Mouse (Mus musculus) stomach, postnatal 0 days (tissue): ENCODE data around the gene Pnpla7. TPM values are rescaled to one million over a fixed set of nuclear protein-coding genes. Genes with fewer than 3 reads are reported as not detected.
A peak's percentile ranks its signal among the peaks of the same experiment; 100 is the strongest.

Source experiments
- ATAC-seq: fragments of 200-750 bp; cut with Nextera tagmentation; 2 replicates; pipeline ENCODE4 v1.8.0; 2017; ENCODE audit not compliant: low FRiP score, low TSS enrichment
- DNase-seq: peaks from one replicate; pipeline ENCODE4 v3.0.0-alpha.2; 2016; ENCODE audit warnings: low spot score
- H3K27ac ChIP-seq: fragments of 300-500 bp; sonication (generic); replicated peaks from 2 replicates; pipeline ENCODE4 v1.5.1; 2014; ENCODE audit warnings: mild to moderate bottlenecking, control low read depth
- H3K27me3 ChIP-seq: fragments of 300-500 bp; sonication (generic); 2 replicates; pipeline ENCODE4 v1.6.1; 2014; ENCODE audit warnings: low read length; ENCODE audit not compliant: control insufficient read depth, insufficient read depth
- H3K36me3 ChIP-seq: fragments of 300-500 bp; sonication (generic); 2 replicates; pipeline ENCODE4 v1.6.1; 2014; ENCODE audit warnings: low read length, mixed read lengths; ENCODE audit not compliant: control insufficient read depth, insufficient read depth
- H3K4me1 ChIP-seq: fragments of 300-500 bp; sonication (generic); replicated peaks from 2 replicates; pipeline ENCODE4 v1.6.1; 2014; ENCODE audit warnings: antibody characterized with exemption; ENCODE audit not compliant: control insufficient read depth, insufficient read depth
- H3K4me2 ChIP-seq: fragments of 300-500 bp; sonication (generic); replicated peaks from 2 replicates; pipeline ENCODE4 v1.6.1; 2014; ENCODE audit warnings: low read depth, mild to moderate bottlenecking, control low read depth, moderate library complexity
- H3K4me3 ChIP-seq: fragments of 300-500 bp; sonication (generic); 2 replicates; pipeline ENCODE4 v1.5.1; 2014; ENCODE audit warnings: low read depth, low read length, control low read depth
- H3K9ac ChIP-seq: fragments of 300-500 bp; sonication (generic); 2 replicates; pipeline ENCODE4 v1.6.1; 2014; ENCODE audit warnings: mild to moderate bottlenecking, low read length, control low read depth, mixed read lengths
- H3K9me3 ChIP-seq: fragments of 300-500 bp; sonication (generic); 2 replicates; pipeline ENCODE4 v1.6.1; 2016; ENCODE audit warnings: low read length; ENCODE audit not compliant: control insufficient read depth
- CTCF ChIP-seq: IDR thresholded peaks from 2 replicates; pipeline ENCODE4 v1.5.1; 2016; ENCODE audit warnings: antibody characterized with exemption, low read depth, mild to moderate bottlenecking, moderate library complexity
- EP300 ChIP-seq: optimal IDR thresholded peaks from 2 replicates; pipeline ENCODE3; 2016; ENCODE audit warnings: antibody characterized with exemption
- WGBS: fragments of 180-500 bp; shearing (Covaris S2); extraction: QIAGEN DNeasy Blood & Tissue Kit; methylation state at CpG from one replicate; pipeline ENCODE4 v1.1.7; 2014; 5-methylcytosine and 5-hydroxymethylcytosine counted together
- polyA plus RNA-seq: library from polyadenylated mRNA; unstranded; fragments of >200 nt; fragmentation: Nextera tagmentation; extraction: Ambion mirVana; gene quantifications from 2 replicates; pipeline ENCODE4 v1.2.1, GENCODE M21; 2015

Pnpla7 gene
- polyA plus RNA-seq = 4.2 and 4.3 TPM in 2 replicates

- ATAC-seq (peak; percentile 68), DNase-seq (peak; percentile 87)
- Histone ChIP-seq H3K9ac (peak within 1 kb of the TSS; percentile 77), H3K4me1 (no peaks in the 10 kb centered on the region; the same call in 1 of the 2 replicates), H3K27ac (peak within 1 kb of the TSS; percentile 95), H3K9me3 (no peaks in the 10 kb centered on the region), H3K27me3 (no peaks in the 10 kb centered on the region), H3K36me3 (0 out of 2 replicates have a peak, but pooled peaks cover 8% of the 10 kb centered on the region), H3K4me3 (peak within 1 kb of the TSS; percentile 70), H3K4me2 (peak within 1 kb of the TSS; percentile 96)
- TF ChIP-seq CTCF (no peak), EP300 (no peak)
- under 1% methylated on average over 16 of the region's 16 CpGs for WGBS
These were observed at the start of gene Pnpla7 for GRCm38 (mm10) chr2:24975704-24976297. Gene Pnpla7 (plus strand): TSS chr2:24976033.

- DNase-seq = no peak
- H3K36me3 ChIP-seq = peaks cover 3% of the 10 kb centered on the region
- no peaks in the 10 kb centered on the region for H3K4me1 ChIP-seq
- no peak overlapping the region for H3K4me3 ChIP-seq
- ATAC-seq = no peak
- peak overlapping the region; percentile 80 for H3K27ac ChIP-seq
- no peak for TF ChIP-seq EP300
- no peak for TF ChIP-seq CTCF
- no peak overlapping the region for H3K9ac ChIP-seq
- H3K27me3 ChIP-seq = no peaks in the 10 kb centered on the region
- no peaks in the 10 kb centered on the region for H3K9me3 ChIP-seq
- 77% methylated on average over 9 of the region's 9 CpGs for WGBS
- H3K4me2 ChIP-seq = no peak overlapping the region
These were observed 49.4 kb upstream of the Pnpla7 start for GRCm38 (mm10) chr2:24926345-24926964.

- WGBS = 50% methylated on average over 7 of the region's 7 CpGs
- H3K4me2 ChIP-seq = no peak overlapping the region
- no peak overlapping the region for H3K9ac ChIP-seq
- H3K4me1 ChIP-seq = no peaks in the 10 kb centered on the region
- H3K9me3 ChIP-seq = no peaks in the 10 kb centered on the region
- no peaks in the 10 kb centered on the region for H3K27me3 ChIP-seq
- H3K4me3 ChIP-seq = no peak overlapping the region
- H3K36me3 ChIP-seq = peaks cover 3% of the 10 kb centered on the region
- H3K27ac ChIP-seq = peak overlapping the region; percentile 80; the same call in 1 of the 2 replicates
- TF ChIP-seq EP300 (no peak), CTCF (no peak)
- DNase-seq (no peak), ATAC-seq (no peak)
These were observed 48.9 kb upstream of the Pnpla7 start for GRCm38 (mm10) chr2:24926965-24927358.

- no peak overlapping the region; the same call in 1 of the 2 replicates for H3K4me2 ChIP-seq
- peak overlapping the region; percentile 80 for H3K27ac ChIP-seq
- no peak overlapping the region for H3K9ac ChIP-seq
- peak; percentile 91 for ATAC-seq
- 38% methylated on average over 4 of the region's 4 CpGs for WGBS
- H3K9me3 ChIP-seq = no peaks in the 10 kb centered on the region
- TF ChIP-seq CTCF (no peak), EP300 (no peak)
- H3K4me1 ChIP-seq = no peaks in the 10 kb centered on the region
- DNase-seq = peak; percentile 88
- no peaks in the 10 kb centered on the region for H3K27me3 ChIP-seq
- H3K4me3 ChIP-seq = no peak overlapping the region
- H3K36me3 ChIP-seq = peaks cover 3% of the 10 kb centered on the region
These were observed 47.9 kb upstream of the Pnpla7 start for GRCm38 (mm10) chr2:24927810-24928479.

GRCm38 (mm10) chr2:24929119-24929518 is 46.7 kb upstream of the Pnpla7 start:
- 35% methylated on average over 2 of the region's 2 CpGs for WGBS
- Histone ChIP-seq H3K9ac (no peak overlapping the region), H3K4me2 (no peak overlapping the region), H3K4me1 (no peaks in the 10 kb centered on the region), H3K36me3 (peaks cover 3% of the 10 kb centered on the region), H3K9me3 (no peaks in the 10 kb centered on the region), H3K27ac (peak overlapping the region; percentile 79; the same call in 1 of the 2 replicates), H3K27me3 (no peaks in the 10 kb centered on the region), H3K4me3 (no peak overlapping the region)
- ATAC-seq (peak; percentile 75), DNase-seq (peak; percentile 71)
- TF ChIP-seq CTCF = peak; percentile 32; the same call in 1 of the 2 replicates
- no peak for TF ChIP-seq EP300
